Mouse (Mus musculus) E14TG2a.4 (cell line): ENCODE data around the gene Gm16506.
"Not testable (repeated sequence)": the region's sequence is repeated elsewhere in the genome, so short reads cannot be mapped to it uniquely, and the experiment has no call there.

Source experiments
- CTCF ChIP-seq: conservative IDR thresholded peaks from 2 replicates; pipeline ENCODE4 v1.5.1; 2014; ENCODE audit warnings: low read length
- POU5F1 ChIP-seq: IDR thresholded peaks from 2 replicates; pipeline ENCODE4 v1.6.1; 2014; ENCODE audit warnings: low read length, borderline replicate concordance

- TF ChIP-seq CTCF, POU5F1: not testable (repeated sequence)
Observed at GRCm38 (mm10) chr14:43677099-43677498, 50.2 kb downstream of the Gm16506 start, which contains the start of gene Gm8165.
